Mouse (Mus musculus) testis, adult 2 months (tissue): ENCODE measurements around the gene Tex26.

ENCODE experiments used
- CTCF ChIP-seq: fragments of 200-500 bp; IDR thresholded peaks from 2 replicates; pipeline ENCODE4 v1.5.1; 2012; ENCODE audit warnings: low read depth, mild to moderate bottlenecking, inconsistent platforms, low read length, moderate library complexity; ENCODE audit not compliant: control insufficient read depth, insufficient read depth, insufficient replicate concordance
- POLR2A ChIP-seq: fragments of 200-500 bp; IDR thresholded peaks from 2 replicates; pipeline ENCODE4 v1.6.1; 2012; ENCODE audit warnings: low read depth, mild to moderate bottlenecking, inconsistent platforms, low read length, moderate library complexity; ENCODE audit not compliant: control insufficient read depth

DNA sequence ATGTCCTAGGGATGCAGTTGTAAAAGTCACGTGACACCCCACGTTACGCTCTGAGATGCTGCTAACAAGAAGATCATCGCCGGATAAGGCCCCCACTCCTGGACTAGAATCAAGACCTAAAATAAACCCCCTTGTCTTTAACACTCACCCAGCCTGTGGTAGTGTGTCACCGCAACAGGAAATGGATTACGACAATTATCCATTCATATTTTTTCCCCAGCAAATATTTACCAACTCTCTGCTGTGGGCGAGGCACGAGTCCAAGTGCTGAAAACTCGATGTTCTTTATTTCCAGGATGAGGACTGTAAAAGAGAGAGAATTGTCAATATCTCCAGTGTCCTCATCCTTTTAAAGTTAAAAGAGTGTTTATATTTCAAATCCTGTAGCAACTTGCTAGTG, 37.4 kb upstream of the Tex26 start:
- no peak for TF ChIP-seq CTCF
- no peak for TF ChIP-seq POLR2A
